Mouse (Mus musculus): ENCODE data around the gene A030005L19Rik.

GRCm38 (mm10) chr1:82900567-82900966 lies 12.6 kb upstream of the A030005L19Rik start:
- TF ChIP-seq CTCF (IDR thresholded peaks at IDR 0.05; ENCODE audit: control insufficient read depth, insufficient read depth, insufficient replicate concordance, low read depth, low read length) (no peak), POLR2A (IDR thresholded peaks at IDR 0.05; ENCODE audit: control insufficient read depth, low read depth, low read length) (no peak)

All from testis, adult 2 months (tissue).